Mouse (Mus musculus) adrenal gland, adult 2 months (tissue): ENCODE measurements around the gene Frmd4a. TPM values are rescaled to one million over a fixed set of nuclear protein-coding genes. Genes with fewer than 3 reads are reported as not detected.
"Not testable (repeated sequence)": the region's sequence is repeated elsewhere in the genome, so short reads cannot be mapped to it uniquely, and the experiment has no call there.

Source experiments
- DNase-seq: peaks from one replicate; pipeline ENCODE4 v3.0.0; 2021
- polyA plus RNA-seq: library from polyadenylated mRNA; depleted of rRNA; stranded (reverse); fragments of >200 nt; gene quantifications from 2 replicates; pipeline ENCODE4 v1.2.3, GENCODE M21; 2012
- total RNA-seq, 2 experiments: library from RNA; stranded (reverse); gene quantifications; 2 replicates each; pipeline ENCODE4 v1.2.3; 2021

The Frmd4a gene
- total and polyA plus RNA-seq, 3 experiments = 9.8 to 15.8 (median 11.4) TPM

DNA sequence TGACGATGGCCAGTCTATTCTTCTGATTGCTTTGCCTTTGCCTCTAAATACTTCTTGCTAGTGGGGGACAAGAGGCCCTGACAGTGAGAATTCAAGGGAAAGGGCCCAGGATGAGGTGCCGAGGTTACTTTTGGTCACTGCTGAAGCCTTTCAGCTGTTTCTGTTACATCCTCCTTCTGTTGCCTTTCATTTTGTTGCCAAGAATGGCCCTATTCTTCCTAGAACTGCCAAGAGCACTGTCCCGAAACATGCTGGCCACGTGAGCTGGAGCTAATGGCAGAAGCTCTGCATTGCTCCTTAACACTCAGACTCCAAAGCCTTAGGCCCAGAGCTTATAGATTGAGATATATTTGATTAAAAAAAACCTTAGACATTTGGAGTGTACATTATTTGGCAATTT, 178.5 kb downstream of the Frmd4a start:
- no peak for DNase-seq

DNA sequence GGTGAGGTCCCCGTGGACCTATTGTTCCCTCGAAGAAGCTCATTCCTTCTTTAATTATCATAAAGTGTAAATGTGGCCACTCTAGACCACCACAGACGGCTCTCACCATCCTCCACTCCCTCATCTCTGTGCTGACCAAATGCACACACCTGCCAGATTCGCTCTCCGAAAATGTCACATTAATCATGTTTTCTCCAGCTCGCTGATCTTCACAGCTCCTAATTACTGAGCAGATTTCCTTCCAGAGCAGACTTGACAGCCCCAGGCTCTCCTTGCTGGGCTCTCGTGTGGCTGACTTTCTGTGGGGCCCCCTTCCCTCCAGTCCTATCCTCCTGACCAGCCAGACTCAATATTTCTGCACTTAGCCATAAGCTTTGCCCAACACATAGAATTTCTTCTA, 191.7 kb downstream of the Frmd4a start:
- no peak for DNase-seq

- no peak for DNase-seq
Observed at GRCm38 (mm10) chr2:4222497-4222828, 204.9 kb downstream of the Frmd4a start.

- DNase-seq = no peak
Observed at GRCm38 (mm10) chr2:4223316-4223715, 205.8 kb downstream of the Frmd4a start.

DNA sequence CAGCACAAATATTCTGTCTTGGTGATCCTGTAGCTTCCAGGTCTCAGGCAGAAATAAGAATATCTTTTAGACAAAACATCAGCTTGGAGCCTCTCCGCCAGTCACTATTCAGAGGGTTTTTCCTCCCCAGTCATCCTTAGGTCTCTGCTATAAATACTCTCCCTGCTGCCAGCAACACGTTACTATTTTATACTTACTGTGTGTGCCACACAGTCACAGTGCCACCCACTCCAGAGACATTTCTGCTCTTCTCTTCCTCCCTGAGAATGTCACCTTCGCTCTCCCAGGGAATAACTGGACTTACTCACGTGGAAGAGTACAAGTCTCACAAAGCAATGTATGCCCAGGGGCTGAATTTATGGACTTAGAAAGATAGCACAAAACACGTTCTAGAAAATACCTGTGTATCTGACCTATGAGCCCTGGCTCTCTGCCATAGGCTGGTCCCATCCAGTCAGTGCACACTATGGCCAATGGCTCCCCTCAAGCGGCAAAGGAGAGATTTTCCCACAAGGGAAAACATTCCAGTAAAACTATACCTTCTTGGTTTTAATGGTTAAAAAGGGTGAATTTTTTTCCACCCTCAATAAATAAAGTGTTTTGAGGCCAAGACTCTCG, 209.5 kb downstream of the Frmd4a start:
- no peak for DNase-seq

DNA sequence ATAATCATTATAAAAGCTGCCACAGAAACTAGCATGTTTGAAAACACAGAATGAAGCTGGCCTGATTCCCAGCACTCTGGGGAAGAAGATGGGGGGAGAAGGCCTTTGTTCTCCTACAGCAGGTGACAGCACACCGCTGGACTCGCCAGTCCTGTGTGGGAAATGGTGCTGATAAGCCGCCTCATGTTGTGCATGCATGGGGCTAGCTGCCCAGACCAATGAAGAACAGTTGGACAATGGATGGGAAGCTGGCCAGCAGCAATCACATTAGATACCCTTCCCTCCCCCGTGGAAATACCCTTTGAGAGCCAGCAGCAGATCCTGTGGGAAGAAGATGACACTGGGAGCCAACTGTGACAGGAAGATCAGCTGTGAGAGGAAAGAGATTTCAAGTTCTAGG, 210.0 kb downstream of the Frmd4a start:
- peak; percentile 26 for DNase-seq

GRCm38 (mm10) chr2:4228510-4228909, 211.0 kb downstream of the Frmd4a start:
- peak; percentile 16 for DNase-seq

DNA sequence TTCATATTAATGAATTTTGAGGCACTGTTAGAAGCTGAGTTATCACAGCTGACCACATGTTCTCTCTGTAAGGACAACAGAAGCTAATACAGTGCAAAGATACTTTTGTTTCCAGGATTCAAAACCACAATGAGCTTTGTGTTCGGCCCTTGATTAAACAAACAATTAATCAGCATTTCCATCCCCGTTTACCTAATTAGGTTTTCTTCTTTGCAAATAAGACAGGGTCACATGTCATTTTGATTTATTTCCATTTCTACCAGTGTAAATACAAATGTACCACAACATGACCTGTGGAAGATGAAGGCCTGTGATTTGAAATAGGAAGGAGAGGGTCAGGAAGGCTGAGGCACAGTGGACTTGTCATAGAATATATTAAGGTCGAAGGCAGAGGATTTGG, 214.8 kb downstream of the Frmd4a start:
- DNase-seq = no peak

DNA sequence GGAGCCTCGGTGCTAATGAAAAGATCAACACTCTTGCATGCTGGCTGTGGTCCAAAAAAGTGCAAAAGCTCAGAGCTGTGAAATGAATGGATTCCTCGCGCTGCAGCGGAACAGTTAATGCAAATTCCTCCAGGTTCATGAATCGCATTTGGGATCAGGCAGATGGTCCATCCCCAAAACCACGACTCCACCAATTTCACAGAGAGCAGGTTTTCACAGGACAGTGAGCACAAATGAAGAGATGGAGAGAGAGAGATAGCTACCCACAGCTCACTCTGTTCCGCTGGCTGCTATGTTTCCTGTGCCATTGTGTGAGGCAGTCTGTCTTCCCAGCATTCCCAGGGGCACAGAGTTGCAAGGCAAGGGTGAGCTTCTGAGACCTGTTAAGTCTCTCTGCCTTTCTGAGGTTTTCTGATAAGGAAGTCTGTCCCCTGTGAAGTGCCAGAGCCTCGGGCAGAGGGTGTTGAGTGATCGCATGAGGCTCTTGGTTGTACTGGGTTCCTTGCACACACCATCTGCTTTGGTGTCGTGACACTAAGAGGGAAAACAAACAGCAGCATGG, 215.3 kb downstream of the Frmd4a start:
- DNase-seq = no peak

- no peak for DNase-seq
Observed at GRCm38 (mm10) chr2:4237686-4238085, 220.2 kb downstream of the Frmd4a start.

- no peak for DNase-seq
Observed at GRCm38 (mm10) chr2:4249723-4250122, 232.2 kb downstream of the Frmd4a start.

GRCm38 (mm10) chr2:4252541-4253291, 235.2 kb downstream of the Frmd4a start:
- DNase-seq = peak; percentile 55

GRCm38 (mm10) chr2:4253348-4253747, 235.8 kb downstream of the Frmd4a start:
- DNase-seq = peak; percentile 45

GRCm38 (mm10) chr2:4254083-4254482, 236.6 kb downstream of the Frmd4a start:
- no peak for DNase-seq

GRCm38 (mm10) chr2:4256242-4256641, 238.7 kb downstream of the Frmd4a start:
- no peak for DNase-seq

DNA sequence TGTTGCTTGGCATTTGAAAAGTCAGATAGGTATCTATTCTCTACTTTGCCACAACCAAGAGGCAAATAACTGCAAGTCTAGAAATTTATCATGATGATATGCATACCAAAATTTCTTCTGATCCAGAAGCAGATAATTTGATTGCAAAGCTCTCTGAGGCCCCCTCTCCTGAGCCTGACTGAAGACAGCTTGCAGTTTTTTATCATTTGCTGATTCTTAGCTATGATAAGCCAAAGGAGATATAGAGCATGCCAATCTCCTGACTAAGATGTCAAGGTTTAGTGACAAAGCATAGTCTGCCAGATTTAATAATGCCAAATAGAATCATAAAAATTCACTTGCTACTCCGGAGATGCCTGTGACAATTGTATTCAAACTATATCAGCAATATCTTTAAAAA, 240.1 kb downstream of the Frmd4a start:
- DNase-seq = peak; percentile 13

GRCm38 (mm10) chr2:4258803-4259202, 241.3 kb downstream of the Frmd4a start:
- not testable (repeated sequence) for DNase-seq

- peak; percentile 69 for DNase-seq
Observed at GRCm38 (mm10) chr2:4260324-4261058, 243.0 kb downstream of the Frmd4a start.

DNA sequence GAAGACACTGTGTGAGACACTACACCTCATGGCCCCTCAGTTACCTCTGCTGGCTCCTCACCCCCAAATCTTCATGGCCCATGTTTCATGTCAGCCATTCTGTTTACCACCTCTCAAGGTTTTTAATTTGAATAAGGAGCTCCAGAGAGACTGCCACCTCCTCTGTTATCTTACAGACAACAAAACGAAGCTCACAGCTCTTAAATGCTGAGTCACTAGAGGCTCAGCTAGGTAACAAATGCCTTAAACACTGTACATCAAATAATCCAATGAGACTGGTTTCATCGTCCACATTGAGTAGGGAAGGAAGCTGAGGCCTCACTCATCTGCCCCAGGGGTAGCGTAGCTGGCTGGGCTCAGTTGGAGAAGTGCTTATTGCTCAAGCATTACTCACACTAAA, 245.2 kb downstream of the Frmd4a start:
- no peak for DNase-seq

GRCm38 (mm10) chr2:4267377-4267776, 249.9 kb downstream of the Frmd4a start:
- no peak for DNase-seq

GRCm38 (mm10) chr2:4282777-4283176, 265.3 kb downstream of the Frmd4a start:
- DNase-seq = no peak

DNA sequence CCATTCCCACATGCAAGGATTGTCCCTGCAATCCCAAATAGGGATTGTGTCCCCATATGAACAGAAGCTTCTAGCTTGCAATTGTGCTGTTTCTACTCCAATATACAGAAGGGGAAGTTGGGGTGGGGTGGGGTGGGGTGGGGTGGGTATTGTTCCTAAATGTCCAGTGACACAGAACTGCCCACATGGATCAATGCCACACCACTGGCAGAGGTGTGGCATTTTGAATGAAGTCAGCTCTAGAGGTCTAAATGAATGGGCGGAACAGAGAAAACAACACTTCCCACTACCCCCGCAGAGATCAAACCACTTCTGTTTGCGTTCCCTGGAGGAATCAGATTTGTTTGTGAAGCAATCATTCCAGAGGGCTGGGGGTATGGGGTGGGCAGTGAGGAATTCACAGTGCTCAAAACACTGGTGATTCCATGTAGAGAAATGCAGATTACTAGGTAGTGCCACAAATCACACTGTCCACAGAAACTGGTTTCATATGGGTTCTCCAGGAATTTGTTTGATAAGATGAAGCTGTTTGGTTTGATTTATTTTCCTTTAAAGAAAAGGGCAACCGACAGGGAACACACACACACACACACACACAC, 268.3 kb downstream of the Frmd4a start:
- DNase-seq = no peak
